Mouse (Mus musculus): ENCODE data around the gene Olfr524. TPM values are rescaled to one million over a fixed set of nuclear protein-coding genes. Genes with fewer than 3 reads are reported as not detected.

Olfr524 gene
- polyA plus RNA-seq, 1 experiment from 2014 or later = not detected

GRCm38 (mm10) chr7:140217967-140218366 is 12.2 kb upstream of the Olfr524 start, which contains the start of gene Cd163l1:
TSS of gene Cd163l1 (plus strand) at chr7:140218267.
- ATAC-seq (replicated peaks; ENCODE audit: low FRiP score, low TSS enrichment, low read depth) = no peak
- H3K36me3 ChIP-seq (ENCODE audit: control insufficient read depth, insufficient read depth, low read length) = no peaks in the 10 kb centered on the region
- 84% methylated on average over 2 of the region's 2 CpGs for WGBS
- no peaks in the 10 kb centered on the region for H3K9me3 ChIP-seq (ENCODE audit: control insufficient read depth, low read length)
- H3K27me3 ChIP-seq (replicated peaks; ENCODE audit: control insufficient read depth, insufficient read depth, low read length) = no peaks in the 10 kb centered on the region
- H3K4me1 ChIP-seq (replicated peaks; ENCODE audit: control insufficient read depth, insufficient read depth, low read length) = no peaks in the 10 kb centered on the region
- no peak for DNase-seq (ENCODE audit: low spot score)
- no peak within 1 kb of the TSS for H3K9ac ChIP-seq (ENCODE audit: low read length)
- H3K4me3 ChIP-seq (ENCODE audit: low read depth, low read length) = no peak within 1 kb of the TSS
- H3K4me2 ChIP-seq (ENCODE audit: low read length) = no peak within 1 kb of the TSS
- no peak within 1 kb of the TSS for H3K27ac ChIP-seq (ENCODE audit: low read depth)

DNA sequence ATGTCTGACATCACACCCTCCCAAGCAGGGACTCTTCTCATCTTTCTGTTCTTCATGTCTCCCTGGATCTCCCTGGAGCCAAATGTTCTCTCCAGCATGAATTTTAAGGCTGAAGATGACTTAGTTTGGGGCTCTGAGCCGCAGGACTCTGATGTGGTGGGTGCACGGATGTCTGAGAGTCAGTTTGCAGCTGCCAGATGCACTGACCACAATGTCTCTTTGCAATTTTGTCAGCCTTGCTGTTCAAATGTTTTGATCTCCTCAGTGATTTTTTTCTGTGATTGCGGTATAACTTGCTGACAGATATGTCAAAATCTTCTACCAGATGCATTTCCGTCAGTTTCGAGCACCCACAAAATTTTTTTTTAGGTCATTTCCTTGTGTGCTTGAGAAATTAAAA is 8.1 kb upstream of the Olfr524 start:
- H3K27ac ChIP-seq (ENCODE audit: low read depth) = no peak overlapping the region
- no peaks in the 10 kb centered on the region for H3K9me3 ChIP-seq (ENCODE audit: control insufficient read depth, low read length)
- no peak overlapping the region for H3K9ac ChIP-seq (ENCODE audit: low read length)
- H3K4me2 ChIP-seq (ENCODE audit: low read length) = no peak overlapping the region
- H3K4me3 ChIP-seq (ENCODE audit: low read depth, low read length) = no peak overlapping the region
- no peaks in the 10 kb centered on the region for H3K36me3 ChIP-seq (ENCODE audit: control insufficient read depth, insufficient read depth, low read length)
- ATAC-seq (replicated peaks; ENCODE audit: low FRiP score, low TSS enrichment, low read depth) (no peak), DNase-seq (ENCODE audit: low spot score) (no peak)
- no peaks in the 10 kb centered on the region for H3K4me1 ChIP-seq (replicated peaks; ENCODE audit: control insufficient read depth, insufficient read depth, low read length)
- WGBS = 82% methylated on average over 5 of the region's 5 CpGs
- H3K27me3 ChIP-seq (replicated peaks; ENCODE audit: control insufficient read depth, insufficient read depth, low read length) = 0 out of 2 replicates have a peak, but pooled peaks cover 3% of the 10 kb centered on the region

- Histone ChIP-seq H3K4me1 (replicated peaks; ENCODE audit: control insufficient read depth, insufficient read depth, low read length) (no peaks in the 10 kb centered on the region), H3K36me3 (ENCODE audit: control insufficient read depth, insufficient read depth, low read length) (no peaks in the 10 kb centered on the region), H3K9ac (ENCODE audit: low read length) (no peak overlapping the region), H3K27me3 (replicated peaks; ENCODE audit: control insufficient read depth, insufficient read depth, low read length) (0 out of 2 replicates have a peak, but pooled peaks cover 3% of the 10 kb centered on the region), H3K4me3 (ENCODE audit: low read depth, low read length) (no peak overlapping the region), H3K4me2 (ENCODE audit: low read length) (no peak overlapping the region), H3K27ac (ENCODE audit: low read depth) (no peak overlapping the region), H3K9me3 (ENCODE audit: control insufficient read depth, low read length) (no peaks in the 10 kb centered on the region)
- 75% methylated on average over 3 of the region's 3 CpGs for WGBS
- ATAC-seq (replicated peaks; ENCODE audit: low FRiP score, low TSS enrichment, low read depth) (no peak), DNase-seq (ENCODE audit: low spot score) (no peak)
Measured at GRCm38 (mm10) chr7:140208677-140209076, 2.9 kb upstream of the Olfr524 start.

GRCm38 (mm10) chr7:140208153-140208552 is 2.4 kb upstream of the Olfr524 start:
- WGBS = 70% methylated on average over 8 of the region's 8 CpGs
- Histone ChIP-seq H3K27me3 (replicated peaks; ENCODE audit: control insufficient read depth, insufficient read depth, low read length) (0 out of 2 replicates have a peak, but pooled peaks cover 3% of the 10 kb centered on the region), H3K9ac (ENCODE audit: low read length) (no peak overlapping the region), H3K4me2 (ENCODE audit: low read length) (no peak overlapping the region), H3K4me1 (replicated peaks; ENCODE audit: control insufficient read depth, insufficient read depth, low read length) (no peaks in the 10 kb centered on the region), H3K9me3 (ENCODE audit: control insufficient read depth, low read length) (no peaks in the 10 kb centered on the region), H3K4me3 (ENCODE audit: low read depth, low read length) (no peak overlapping the region), H3K36me3 (ENCODE audit: control insufficient read depth, insufficient read depth, low read length) (no peaks in the 10 kb centered on the region), H3K27ac (ENCODE audit: low read depth) (no peak overlapping the region)
- ATAC-seq (replicated peaks; ENCODE audit: low FRiP score, low TSS enrichment, low read depth) (no peak), DNase-seq (ENCODE audit: low spot score) (no peak)

DNA sequence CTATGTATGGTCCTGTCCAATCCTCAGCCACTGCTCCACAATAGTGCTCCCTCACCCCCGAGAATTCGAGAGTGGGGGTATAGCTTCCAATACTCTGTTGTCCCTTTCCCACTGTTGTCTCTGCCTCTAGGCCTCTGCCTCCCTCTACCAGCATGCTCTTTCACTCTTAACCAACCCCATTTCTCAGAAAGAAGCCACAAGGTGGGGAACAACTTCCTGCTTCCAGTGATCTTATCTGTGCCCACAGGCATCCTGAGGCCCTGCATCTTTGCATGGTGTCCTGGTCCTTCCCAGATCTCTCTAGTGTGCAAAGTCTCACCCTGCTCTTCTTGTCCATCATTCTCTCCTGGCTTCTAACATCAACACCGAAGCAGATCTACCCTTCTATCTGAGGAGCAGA is 1.1 kb upstream of the Olfr524 start:
- WGBS = 88% methylated on average over 3 of the region's 3 CpGs
- ATAC-seq (replicated peaks; ENCODE audit: low FRiP score, low TSS enrichment, low read depth) = no peak
- Histone ChIP-seq H3K4me3 (ENCODE audit: low read depth, low read length) (no peak overlapping the region), H3K27me3 (replicated peaks; ENCODE audit: control insufficient read depth, insufficient read depth, low read length) (0 out of 2 replicates have a peak, but pooled peaks cover 3% of the 10 kb centered on the region), H3K9ac (ENCODE audit: low read length) (no peak overlapping the region), H3K9me3 (ENCODE audit: control insufficient read depth, low read length) (no peaks in the 10 kb centered on the region), H3K4me1 (replicated peaks; ENCODE audit: control insufficient read depth, insufficient read depth, low read length) (no peaks in the 10 kb centered on the region), H3K36me3 (ENCODE audit: control insufficient read depth, insufficient read depth, low read length) (no peaks in the 10 kb centered on the region), H3K4me2 (ENCODE audit: low read length) (no peak overlapping the region), H3K27ac (ENCODE audit: low read depth) (no peak overlapping the region)
- DNase-seq (ENCODE audit: low spot score) = no peak

DNA sequence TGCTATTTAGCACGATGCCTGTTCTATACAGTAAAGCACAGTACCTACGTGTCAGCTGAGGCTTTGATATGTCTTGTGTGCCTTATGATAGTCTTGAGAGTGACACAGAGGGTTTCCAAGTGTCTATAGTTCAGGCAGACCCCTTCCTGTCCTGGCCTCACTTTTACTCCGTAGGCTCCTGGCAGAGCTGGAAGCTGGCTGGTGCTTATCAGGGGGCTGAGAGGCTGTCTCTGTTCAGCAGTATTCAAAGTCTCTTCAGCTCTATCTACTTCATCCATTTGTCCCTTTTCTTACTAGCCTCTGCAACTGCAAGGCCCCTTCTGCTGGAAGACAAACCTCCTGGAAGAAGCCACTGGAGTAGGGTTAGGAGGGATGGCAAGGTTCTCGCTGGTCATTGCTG is 4.7 kb downstream of the Olfr524 start:
- 85% methylated on average over 4 of the region's 4 CpGs for WGBS
- Histone ChIP-seq H3K27me3 (replicated peaks; ENCODE audit: control insufficient read depth, insufficient read depth, low read length) (no peaks in the 10 kb centered on the region), H3K9me3 (ENCODE audit: control insufficient read depth, low read length) (no peaks in the 10 kb centered on the region), H3K36me3 (ENCODE audit: control insufficient read depth, insufficient read depth, low read length) (no peaks in the 10 kb centered on the region), H3K4me1 (replicated peaks; ENCODE audit: control insufficient read depth, insufficient read depth, low read length) (no peaks in the 10 kb centered on the region), H3K4me2 (ENCODE audit: low read length) (no peak overlapping the region), H3K9ac (ENCODE audit: low read length) (no peak overlapping the region), H3K4me3 (ENCODE audit: low read depth, low read length) (no peak overlapping the region), H3K27ac (ENCODE audit: low read depth) (no peak overlapping the region)
- ATAC-seq (replicated peaks; ENCODE audit: low FRiP score, low TSS enrichment, low read depth) = no peak
- no peak for DNase-seq (ENCODE audit: low spot score)

DNA sequence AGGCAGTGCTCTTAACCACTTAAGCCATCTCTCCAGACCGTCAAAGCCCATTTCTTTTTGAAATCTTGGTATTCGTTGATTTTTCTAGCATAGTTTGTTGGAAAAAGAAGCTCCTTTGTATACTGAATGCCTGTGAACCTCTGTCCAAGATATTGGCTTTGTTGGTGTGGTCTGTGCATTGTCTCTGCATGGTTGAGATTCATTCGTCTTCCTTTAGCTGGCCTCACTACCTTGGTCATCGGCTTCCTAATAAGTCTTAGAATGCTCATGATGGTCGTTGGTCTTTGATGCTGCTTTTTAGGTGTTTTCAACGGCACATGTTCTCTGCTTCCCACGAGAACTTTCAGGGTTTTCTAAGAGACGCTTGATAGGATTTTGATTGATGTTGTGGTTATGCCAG is 9.8 kb downstream of the Olfr524 start:
- Histone ChIP-seq H3K9ac (ENCODE audit: low read length) (no peak overlapping the region), H3K4me1 (replicated peaks; ENCODE audit: control insufficient read depth, insufficient read depth, low read length) (no peaks in the 10 kb centered on the region), H3K27ac (ENCODE audit: low read depth) (no peak overlapping the region), H3K9me3 (ENCODE audit: control insufficient read depth, low read length) (no peaks in the 10 kb centered on the region), H3K36me3 (ENCODE audit: control insufficient read depth, insufficient read depth, low read length) (no peaks in the 10 kb centered on the region), H3K4me2 (ENCODE audit: low read length) (no peak overlapping the region), H3K27me3 (replicated peaks; ENCODE audit: control insufficient read depth, insufficient read depth, low read length) (no peaks in the 10 kb centered on the region), H3K4me3 (ENCODE audit: low read depth, low read length) (no peak overlapping the region)
- no peak for DNase-seq (ENCODE audit: low spot score)
- ATAC-seq (replicated peaks; ENCODE audit: low FRiP score, low TSS enrichment, low read depth) = no peak
- 87% methylated on average over 8 of the region's 8 CpGs for WGBS

DNA sequence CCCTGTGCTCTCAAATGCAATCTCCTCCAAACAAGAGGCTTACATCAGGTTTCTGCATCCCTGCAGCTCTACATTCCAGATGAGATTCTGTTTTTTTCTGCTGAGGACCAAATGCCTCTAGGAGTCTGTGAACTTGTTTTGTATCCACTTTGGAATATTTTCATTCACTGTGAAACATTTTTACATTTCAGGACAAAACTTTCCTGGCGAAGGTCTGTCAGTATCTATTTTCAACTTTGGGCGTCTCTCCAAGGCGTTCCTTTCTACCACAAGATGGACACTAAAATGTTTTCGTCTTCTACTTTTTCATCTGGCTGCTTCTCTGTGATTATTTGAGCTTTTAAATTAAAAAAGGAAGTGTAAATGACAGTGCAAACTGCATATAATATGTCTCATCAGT is 11.7 kb downstream of the Olfr524 start:
- Histone ChIP-seq H3K36me3 (ENCODE audit: control insufficient read depth, insufficient read depth, low read length) (no peaks in the 10 kb centered on the region), H3K4me1 (replicated peaks; ENCODE audit: control insufficient read depth, insufficient read depth, low read length) (no peaks in the 10 kb centered on the region), H3K4me3 (ENCODE audit: low read depth, low read length) (no peak overlapping the region), H3K4me2 (ENCODE audit: low read length) (no peak overlapping the region), H3K9me3 (ENCODE audit: control insufficient read depth, low read length) (no peaks in the 10 kb centered on the region), H3K9ac (ENCODE audit: low read length) (no peak overlapping the region), H3K27ac (ENCODE audit: low read depth) (no peak overlapping the region), H3K27me3 (replicated peaks; ENCODE audit: control insufficient read depth, insufficient read depth, low read length) (no peaks in the 10 kb centered on the region)
- no peak for DNase-seq (ENCODE audit: low spot score)
- WGBS = 83% methylated on average over 4 of the region's 4 CpGs
- ATAC-seq (replicated peaks; ENCODE audit: low FRiP score, low TSS enrichment, low read depth) = no peak

GRCm38 (mm10) chr7:140192851-140193250 is 12.9 kb downstream of the Olfr524 start:
- Histone ChIP-seq H3K9ac (ENCODE audit: low read length) (no peak overlapping the region), H3K4me1 (replicated peaks; ENCODE audit: control insufficient read depth, insufficient read depth, low read length) (no peaks in the 10 kb centered on the region), H3K4me3 (ENCODE audit: low read depth, low read length) (no peak overlapping the region), H3K27me3 (replicated peaks; ENCODE audit: control insufficient read depth, insufficient read depth, low read length) (no peaks in the 10 kb centered on the region), H3K27ac (ENCODE audit: low read depth) (no peak overlapping the region), H3K9me3 (ENCODE audit: control insufficient read depth, low read length) (no peaks in the 10 kb centered on the region), H3K4me2 (ENCODE audit: low read length) (no peak overlapping the region), H3K36me3 (ENCODE audit: control insufficient read depth, insufficient read depth, low read length) (no peaks in the 10 kb centered on the region)
- ATAC-seq (replicated peaks; ENCODE audit: low FRiP score, low TSS enrichment, low read depth) (no peak), DNase-seq (ENCODE audit: low spot score) (no peak)
- WGBS = 85% methylated on average over 2 of the region's 2 CpGs
